Mouse (Mus musculus): Measurements from ENCODE around the gene Vps54.

Gene Vps54

GRCm38 (mm10) chr11:21346020-21346419 lies 106.9 kb downstream of the Vps54 start:
- no peak for DNase-seq

GRCm38 (mm10) chr11:21348890-21349289 lies 109.8 kb downstream of the Vps54 start:
- DNase-seq, result no peak

GRCm38 (mm10) chr11:21351296-21351695 lies 112.2 kb downstream of the Vps54 start:
- no peak for DNase-seq

GRCm38 (mm10) chr11:21363144-21363940 lies 124.3 kb downstream of the Vps54 start:
- no peak for DNase-seq

GRCm38 (mm10) chr11:21368466-21368865 lies 129.4 kb downstream of the Vps54 start:
- no peak for DNase-seq

- DNase-seq, result no peak
These were observed 130.4 kb downstream of the Vps54 start for GRCm38 (mm10) chr11:21369248-21370016.

GRCm38 (mm10) chr11:21370399-21371121 lies 131.5 kb downstream of the Vps54 start:
- peak; percentile 99 for DNase-seq

Data from heart, adult 11 months (tissue).